Mouse (Mus musculus): Measurements from ENCODE around the gene Ccdc33. TPM values are rescaled to one million over a fixed set of nuclear protein-coding genes. Genes with fewer than 3 reads are reported as not detected.

The Ccdc33 gene
- polyA plus RNA-seq, 1 experiment from 2014 or later = not detected

DNA sequence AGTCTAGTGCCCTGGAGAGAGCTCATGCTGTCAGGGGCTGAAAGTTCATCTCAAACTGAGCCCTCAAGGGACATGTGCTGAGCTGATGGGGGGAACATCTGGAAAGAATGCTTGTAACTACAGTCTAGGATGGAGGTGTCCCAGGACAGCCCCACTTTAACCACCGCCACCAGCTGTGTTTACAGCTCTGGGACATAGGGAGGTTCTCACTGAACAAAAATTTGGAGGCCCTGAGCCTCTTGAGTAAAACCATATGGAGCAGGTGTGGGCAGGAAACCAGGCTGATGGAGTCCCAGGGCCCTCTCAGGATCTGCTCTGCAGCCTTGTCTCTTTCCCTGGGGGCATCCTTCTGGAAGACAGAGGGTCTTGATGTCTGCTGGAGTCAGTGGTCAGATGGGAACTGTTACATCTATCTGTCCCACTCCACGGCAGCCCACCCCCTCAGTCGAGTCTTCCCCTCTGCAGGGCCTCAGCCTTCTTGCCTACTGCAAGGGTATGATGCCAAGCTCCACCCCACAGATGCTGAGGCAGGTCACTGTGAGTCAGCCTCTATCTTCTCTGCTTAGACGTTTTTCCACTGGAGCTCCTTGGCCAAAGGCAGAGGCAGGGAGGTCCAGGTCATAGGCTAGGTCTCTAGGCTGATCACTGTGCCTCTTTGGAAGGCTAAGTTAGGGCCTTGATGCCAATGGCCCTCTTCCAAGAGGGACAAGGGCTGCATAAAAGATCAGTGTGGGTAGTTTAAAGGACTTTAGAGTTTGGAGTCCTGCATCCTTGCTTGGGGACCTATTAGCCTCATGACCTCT is 26.8 kb downstream of the Ccdc33 start:
- 38% methylated on average over 4 of the region's 4 CpGs for WGBS (ENCODE audit: insufficient replicate concordance)
- no peak overlapping the region for H3K27ac ChIP-seq
- no peaks in the 10 kb centered on the region for H3K9me3 ChIP-seq (replicated peaks)
- no peak overlapping the region for H3K9ac ChIP-seq
- no peak for DNase-seq
- ATAC-seq (ENCODE audit: low read depth) = no peak
- no peaks in the 10 kb centered on the region for H3K4me1 ChIP-seq (replicated peaks)
- no peak overlapping the region for H3K4me2 ChIP-seq
- peaks cover 5% of the 10 kb centered on the region; the same call in 1 of the 2 replicates for H3K27me3 ChIP-seq
- H3K4me3 ChIP-seq (replicated peaks) = no peak overlapping the region
- no peaks in the 10 kb centered on the region for H3K36me3 ChIP-seq

DNA sequence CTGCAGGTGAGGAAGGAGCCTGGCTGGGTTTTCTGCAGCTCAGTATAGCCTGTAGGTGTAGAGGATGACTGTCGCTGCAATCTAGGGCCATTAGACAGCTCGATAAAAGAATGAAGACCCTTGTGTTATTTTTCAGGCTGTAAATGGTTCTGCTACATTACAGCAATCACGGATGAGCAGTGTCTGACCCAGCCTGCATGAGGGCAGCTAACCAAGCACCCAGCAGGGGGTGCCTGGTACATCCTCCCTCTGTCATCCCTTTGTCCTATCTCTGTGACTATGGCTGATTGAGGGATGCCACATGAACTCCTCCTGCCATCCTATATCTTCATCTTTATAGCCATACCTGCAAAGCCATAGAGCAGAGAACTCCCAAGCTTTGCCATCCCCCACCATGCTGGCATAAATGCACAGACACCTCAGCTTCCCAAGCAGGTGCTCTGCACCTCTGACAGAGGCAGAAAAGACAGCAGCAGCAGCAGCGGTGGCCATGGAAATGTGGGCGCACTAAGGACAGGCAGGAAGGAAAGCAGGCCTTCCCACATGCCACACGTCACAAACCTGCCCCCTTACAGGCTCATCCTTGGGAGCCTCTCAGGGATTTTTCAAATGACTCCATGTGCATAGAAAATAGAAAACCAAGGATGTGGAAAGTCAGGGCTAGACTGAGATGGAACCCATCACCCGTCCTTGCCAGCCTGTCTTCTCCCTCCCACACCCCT is 31.2 kb downstream of the Ccdc33 start:
- no peak for DNase-seq
- H3K9me3 ChIP-seq (replicated peaks) = no peaks in the 10 kb centered on the region
- H3K36me3 ChIP-seq = no peaks in the 10 kb centered on the region
- 51% methylated on average over 7 of the region's 7 CpGs for WGBS (ENCODE audit: insufficient replicate concordance)
- H3K4me2 ChIP-seq = no peak overlapping the region
- peaks cover 4% of the 10 kb centered on the region; the same call in 1 of the 2 replicates for H3K4me1 ChIP-seq (replicated peaks)
- H3K9ac ChIP-seq = no peak overlapping the region
- H3K4me3 ChIP-seq (replicated peaks) = no peak overlapping the region
- no peak for ATAC-seq (ENCODE audit: low read depth)
- peaks cover 19% of the 10 kb centered on the region for H3K27me3 ChIP-seq
- no peak overlapping the region for H3K27ac ChIP-seq

DNA sequence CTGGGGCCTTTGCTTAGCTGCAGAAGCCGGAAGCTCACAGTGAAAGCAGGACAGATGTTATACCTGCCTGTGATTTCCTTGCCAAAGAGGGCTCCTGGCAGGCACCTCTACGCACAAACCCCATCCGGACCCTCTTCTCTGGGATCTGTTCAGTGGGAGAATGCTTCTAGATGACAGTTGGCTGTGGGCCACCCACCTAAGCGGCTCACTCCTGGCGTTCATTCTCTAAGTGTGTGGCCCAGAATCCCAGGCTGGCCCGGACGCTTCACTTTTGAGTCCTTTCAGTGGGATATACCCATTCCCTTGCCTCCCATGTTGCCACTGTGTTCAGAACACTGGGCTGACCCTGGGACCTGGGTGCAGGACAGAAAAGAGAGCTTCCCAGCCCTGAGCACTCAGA is 31.8 kb downstream of the Ccdc33 start:
- peaks cover 19% of the 10 kb centered on the region for H3K27me3 ChIP-seq

DNA sequence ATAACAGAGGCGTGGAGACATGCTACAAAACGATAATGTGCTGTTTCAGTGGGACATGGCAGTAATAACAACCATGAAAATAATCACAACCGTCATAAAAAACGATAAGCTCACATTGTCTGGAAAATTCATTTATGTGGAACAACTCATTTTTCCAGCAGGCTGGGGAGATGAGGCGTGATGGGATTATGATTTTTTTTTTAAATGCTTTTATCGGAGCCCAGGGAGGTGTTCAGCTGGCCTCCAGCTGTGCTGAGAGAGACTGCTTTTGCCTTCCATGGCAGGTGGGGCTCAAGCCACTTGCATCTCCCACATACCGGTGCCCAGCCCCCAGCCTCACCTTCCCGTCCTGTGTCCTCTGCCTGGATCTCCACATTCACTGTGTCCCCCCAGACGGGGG is 32.4 kb downstream of the Ccdc33 start:
- peaks cover 4% of the 10 kb centered on the region; the same call in 1 of the 2 replicates for H3K4me1 ChIP-seq (replicated peaks)
- 37% methylated on average over 9 of the region's 9 CpGs for WGBS (ENCODE audit: insufficient replicate concordance)

More for the DNA sequence above, 31.8 kb downstream of the Ccdc33 start:
- DNase-seq (no peak), ATAC-seq (ENCODE audit: low read depth) (no peak)
- Histone ChIP-seq H3K4me1 (replicated peaks) (peaks cover 4% of the 10 kb centered on the region; the same call in 1 of the 2 replicates), H3K4me2 (no peak overlapping the region), H3K4me3 (replicated peaks) (no peak overlapping the region), H3K36me3 (no peaks in the 10 kb centered on the region), H3K9ac (no peak overlapping the region), H3K9me3 (replicated peaks) (no peaks in the 10 kb centered on the region), H3K27ac (no peak overlapping the region)
- WGBS (ENCODE audit: insufficient replicate concordance) = 58% methylated on average over 7 of the region's 7 CpGs

DNA sequence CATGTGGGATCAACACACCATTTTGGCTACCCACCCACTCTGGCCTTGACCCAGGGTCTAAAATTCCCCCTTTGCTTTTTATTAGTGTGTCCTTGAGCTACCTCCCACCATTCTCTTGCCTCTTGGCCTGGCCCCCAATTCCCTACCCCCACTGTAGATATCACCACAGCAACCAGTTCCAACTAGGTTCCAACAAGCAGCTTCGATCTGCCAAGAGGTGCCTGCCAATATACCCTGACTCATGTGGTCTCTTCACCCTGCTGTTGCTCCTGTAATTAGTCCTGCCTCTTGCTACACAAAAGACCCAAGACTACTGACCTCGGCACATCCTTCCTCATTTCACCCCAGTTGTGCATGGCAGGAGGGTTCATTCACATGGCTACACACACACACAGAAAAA is 33.5 kb downstream of the Ccdc33 start:
- no peak for ATAC-seq (ENCODE audit: low read depth)
- no peak for DNase-seq
- H3K27me3 ChIP-seq = peaks cover 19% of the 10 kb centered on the region
- no peaks in the 10 kb centered on the region for H3K9me3 ChIP-seq (replicated peaks)
- no peaks in the 10 kb centered on the region for H3K36me3 ChIP-seq
- H3K4me1 ChIP-seq (replicated peaks) = peaks cover 4% of the 10 kb centered on the region; the same call in 1 of the 2 replicates
- no peak overlapping the region for H3K4me3 ChIP-seq (replicated peaks)
- H3K27ac ChIP-seq = no peak overlapping the region
- 7% methylated on average over 2 of the region's 2 CpGs for WGBS (ENCODE audit: insufficient replicate concordance)
- no peak overlapping the region for H3K4me2 ChIP-seq
- no peak overlapping the region for H3K9ac ChIP-seq

More for the DNA sequence above, 32.4 kb downstream of the Ccdc33 start:
- ATAC-seq (ENCODE audit: low read depth) (no peak), DNase-seq (no peak)
- Histone ChIP-seq H3K36me3 (no peaks in the 10 kb centered on the region), H3K27ac (no peak overlapping the region), H3K9me3 (replicated peaks) (no peaks in the 10 kb centered on the region), H3K4me3 (replicated peaks) (no peak overlapping the region), H3K4me2 (no peak overlapping the region), H3K27me3 (peaks cover 19% of the 10 kb centered on the region), H3K9ac (no peak overlapping the region)

DNA sequence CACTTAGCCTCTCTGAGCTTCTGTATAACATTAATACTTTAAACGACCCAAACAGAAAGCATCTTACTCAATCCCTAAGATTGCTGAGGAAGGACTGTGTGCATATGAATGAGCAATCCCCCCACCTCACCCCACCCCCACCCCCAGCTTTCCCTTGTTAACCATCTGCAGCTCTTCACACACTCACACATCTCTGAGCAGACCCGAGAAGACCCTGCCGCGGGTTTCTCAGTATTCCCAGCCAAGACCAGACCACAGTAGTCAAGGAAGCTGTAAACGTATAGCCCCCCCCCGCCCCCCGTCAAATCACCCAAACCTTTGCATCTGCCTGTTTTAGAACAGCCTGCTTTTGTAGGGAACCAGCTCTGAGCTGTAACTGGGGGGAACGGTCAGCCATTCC is 34.0 kb downstream of the Ccdc33 start:
- 18% methylated on average over 8 of the region's 8 CpGs for WGBS (ENCODE audit: insufficient replicate concordance)
- Histone ChIP-seq H3K36me3 (no peaks in the 10 kb centered on the region), H3K4me2 (no peak overlapping the region), H3K4me1 (replicated peaks) (peaks cover 4% of the 10 kb centered on the region; the same call in 1 of the 2 replicates), H3K4me3 (replicated peaks) (no peak overlapping the region), H3K27ac (no peak overlapping the region), H3K9ac (no peak overlapping the region), H3K27me3 (peaks cover 19% of the 10 kb centered on the region), H3K9me3 (replicated peaks) (no peaks in the 10 kb centered on the region)
- no peak for ATAC-seq (ENCODE audit: low read depth)
- no peak for DNase-seq

DNA sequence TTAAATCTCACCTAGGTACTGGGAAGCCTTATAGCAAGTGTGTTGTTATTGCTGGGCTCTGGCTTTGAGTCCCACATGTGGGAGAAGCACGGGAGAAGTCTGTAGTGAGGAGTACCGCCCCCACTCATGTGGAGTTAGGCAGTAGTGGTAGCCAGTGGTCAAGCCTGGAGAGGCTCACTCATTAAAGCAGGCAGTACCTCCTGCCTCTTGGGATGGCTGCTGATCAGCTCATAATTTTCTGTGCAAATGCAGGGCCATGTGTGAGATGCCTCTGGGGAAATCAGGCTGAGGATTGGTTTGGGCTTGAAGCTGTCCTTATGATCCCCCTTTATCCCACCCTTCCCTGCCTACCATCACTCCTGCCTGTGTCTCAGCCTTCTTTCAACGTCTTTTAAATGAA is 44.1 kb downstream of the Ccdc33 start:
- 35% methylated on average over 3 of the region's 3 CpGs for WGBS (ENCODE audit: insufficient replicate concordance)
- H3K4me3 ChIP-seq (replicated peaks) = no peak overlapping the region
- DNase-seq = no peak

DNA sequence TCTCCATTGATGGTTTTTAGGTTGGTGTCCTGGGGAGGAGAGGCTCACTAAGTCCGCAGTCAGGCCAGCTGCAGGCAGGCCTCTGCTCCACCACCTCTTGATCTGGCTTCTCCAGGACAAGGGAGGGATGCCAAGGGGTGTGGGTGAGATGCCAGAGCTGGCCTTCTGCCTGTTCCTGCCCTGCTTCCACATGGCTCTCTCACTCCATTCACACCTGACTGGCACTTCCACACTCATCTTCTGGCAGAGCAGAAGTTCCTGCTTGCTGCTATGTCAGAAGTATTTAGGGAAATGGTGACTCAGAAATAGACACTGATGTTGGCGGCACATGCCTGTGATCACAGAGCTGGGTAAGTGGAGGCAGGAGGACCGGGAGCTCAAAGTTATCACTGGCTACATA is 51.1 kb downstream of the Ccdc33 start:
- H3K36me3 ChIP-seq = no peaks in the 10 kb centered on the region
- ATAC-seq (ENCODE audit: low read depth) = no peak
- H3K27ac ChIP-seq = no peak overlapping the region
- no peaks in the 10 kb centered on the region; the same call in 1 of the 2 replicates for H3K27me3 ChIP-seq
- H3K4me2 ChIP-seq = no peak overlapping the region
- H3K9ac ChIP-seq = no peak overlapping the region
- no peak for DNase-seq
- no peaks in the 10 kb centered on the region for H3K4me1 ChIP-seq (replicated peaks)
- no peak overlapping the region for H3K4me3 ChIP-seq (replicated peaks)
- no peaks in the 10 kb centered on the region for H3K9me3 ChIP-seq (replicated peaks)
- 57% methylated on average over 3 of the region's 3 CpGs for WGBS (ENCODE audit: insufficient replicate concordance)

More for the DNA sequence above, 44.1 kb downstream of the Ccdc33 start:
- Histone ChIP-seq H3K36me3 (no peaks in the 10 kb centered on the region), H3K9ac (no peak overlapping the region), H3K4me1 (replicated peaks) (no peaks in the 10 kb centered on the region), H3K9me3 (replicated peaks) (no peaks in the 10 kb centered on the region), H3K27me3 (no peaks in the 10 kb centered on the region), H3K4me2 (no peak overlapping the region), H3K27ac (no peak overlapping the region)
- no peak for ATAC-seq (ENCODE audit: low read depth)

DNA sequence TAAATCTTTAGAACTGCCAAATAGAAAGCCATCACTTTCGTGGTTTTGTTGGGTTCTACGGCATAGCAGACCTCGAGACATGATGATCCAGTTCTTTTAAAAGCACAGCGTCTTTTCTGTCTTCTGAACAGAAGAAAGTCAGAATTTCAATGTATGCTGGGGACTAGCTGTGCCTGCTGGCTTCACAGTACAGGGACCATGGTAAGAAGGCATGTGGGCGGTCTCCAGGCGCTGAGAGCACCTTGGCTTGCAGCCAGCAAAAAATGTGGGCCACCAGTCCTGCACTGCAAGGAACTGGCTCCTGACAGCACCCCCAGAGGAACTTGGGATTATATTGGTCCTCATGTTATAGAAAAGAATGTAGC is 51.9 kb downstream of the Ccdc33 start:
- H3K4me1 ChIP-seq (replicated peaks) = no peaks in the 10 kb centered on the region
- DNase-seq = no peak
- 61% methylated on average over 6 of the region's 6 CpGs for WGBS (ENCODE audit: insufficient replicate concordance)

DNA sequence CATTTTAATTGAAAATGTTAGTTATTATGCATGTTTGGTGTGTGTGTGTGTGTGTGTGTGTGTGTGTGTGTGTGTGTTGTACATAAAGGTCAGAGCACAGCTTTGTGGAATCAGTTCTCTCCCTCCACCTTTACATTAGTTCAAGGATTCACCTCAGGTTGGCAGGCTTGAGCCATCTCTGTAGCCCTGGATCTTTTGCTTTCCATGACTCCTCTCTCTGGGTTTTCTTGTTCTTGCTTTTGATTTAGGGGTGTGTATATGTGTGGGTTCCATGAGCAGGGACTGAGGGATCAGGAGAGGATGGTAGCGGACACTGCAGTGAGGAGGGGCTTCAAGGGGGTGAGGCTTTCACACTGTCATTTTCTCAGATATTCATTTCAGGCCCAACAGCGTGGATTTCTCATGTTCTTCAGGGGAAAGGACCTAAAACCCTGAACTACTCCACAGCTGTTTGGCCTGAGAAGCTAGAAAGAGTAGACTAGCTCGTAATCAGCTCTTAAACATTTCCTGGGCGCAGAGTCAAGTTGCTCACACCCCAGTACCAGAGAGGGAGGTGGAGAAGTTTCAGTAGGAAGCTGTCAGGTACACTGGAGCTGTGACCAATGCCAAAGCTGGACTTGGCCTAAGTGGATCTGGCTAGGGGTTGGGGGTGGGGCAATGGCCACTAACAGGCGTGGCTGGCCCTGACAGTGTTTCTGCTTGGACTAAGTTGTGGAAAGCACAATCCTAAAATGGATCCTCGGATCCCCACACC is 52.5 kb downstream of the Ccdc33 start:
- H3K36me3 ChIP-seq = no peaks in the 10 kb centered on the region
- H3K4me1 ChIP-seq (replicated peaks) = peaks cover 3% of the 10 kb centered on the region; the same call in 1 of the 2 replicates
- no peaks in the 10 kb centered on the region for H3K9me3 ChIP-seq (replicated peaks)
- no peak for ATAC-seq (ENCODE audit: low read depth)
- DNase-seq = no peak
- H3K9ac ChIP-seq = no peak overlapping the region
- no peak overlapping the region for H3K4me2 ChIP-seq
- no peak overlapping the region for H3K4me3 ChIP-seq (replicated peaks)
- peaks cover 5% of the 10 kb centered on the region for H3K27me3 ChIP-seq
- WGBS (ENCODE audit: insufficient replicate concordance) = 65% methylated on average over 6 of the region's 6 CpGs
- no peak overlapping the region for H3K27ac ChIP-seq

More for the DNA sequence above, 51.9 kb downstream of the Ccdc33 start:
- Histone ChIP-seq H3K27ac (no peak overlapping the region), H3K4me3 (replicated peaks) (no peak overlapping the region), H3K27me3 (peaks cover under 1% of the 10 kb centered on the region), H3K36me3 (no peaks in the 10 kb centered on the region), H3K9ac (no peak overlapping the region), H3K4me2 (no peak overlapping the region), H3K9me3 (replicated peaks) (no peaks in the 10 kb centered on the region)
- no peak for ATAC-seq (ENCODE audit: low read depth)

DNA sequence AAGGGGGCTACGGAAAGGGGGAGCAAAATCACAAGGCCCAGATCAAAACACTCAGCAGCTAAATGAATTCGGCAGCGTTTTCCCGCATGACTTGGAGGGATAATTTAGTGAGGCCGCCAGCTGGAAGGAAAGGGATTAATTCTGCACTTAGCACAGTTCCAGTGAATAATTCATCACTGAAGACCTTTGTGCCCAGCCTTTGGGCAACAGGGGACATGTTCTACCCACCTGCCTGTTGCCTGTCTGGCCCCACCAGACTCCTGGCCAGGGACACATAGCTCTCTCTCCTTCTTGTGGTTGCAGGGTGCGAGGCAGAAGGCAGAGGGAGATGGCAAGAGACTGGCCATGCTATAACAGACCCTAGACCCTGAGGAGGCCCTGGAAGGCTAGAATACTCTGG is 53.1 kb downstream of the Ccdc33 start:
- peaks cover 9% of the 10 kb centered on the region for H3K27me3 ChIP-seq
- 65% methylated on average over 6 of the region's 6 CpGs for WGBS (ENCODE audit: insufficient replicate concordance)
- H3K9me3 ChIP-seq (replicated peaks) = no peaks in the 10 kb centered on the region
- no peak overlapping the region for H3K27ac ChIP-seq
- no peak overlapping the region for H3K4me3 ChIP-seq (replicated peaks)
- ATAC-seq (ENCODE audit: low read depth) (no peak), DNase-seq (no peak)
- H3K4me2 ChIP-seq = no peak overlapping the region
- peaks cover 6% of the 10 kb centered on the region; the same call in 1 of the 2 replicates for H3K4me1 ChIP-seq (replicated peaks)
- no peak overlapping the region for H3K9ac ChIP-seq
- no peaks in the 10 kb centered on the region for H3K36me3 ChIP-seq
